Mouse (Mus musculus): Measurements from ENCODE around the gene Adgrl3. TPM values are rescaled to one million over a fixed set of nuclear protein-coding genes. Genes with fewer than 3 reads are reported as not detected.

Adgrl3 gene
- polyA plus RNA-seq, 1 experiment from 2014 or later, result 14.0 TPM

GRCm38 (mm10) chr5:81752426-81752825, 732.5 kb downstream of the Adgrl3 start:
- ATAC-seq (ENCODE audit: borderline replicate concordance, extremely low read depth, low FRiP score, low TSS enrichment), result no peak
- Histone ChIP-seq H3K27ac (no peak overlapping the region), H3K4me2 (no peak overlapping the region), H3K9ac (no peak overlapping the region), H3K27me3 (no peaks in the 10 kb centered on the region), H3K9me3 (no peaks in the 10 kb centered on the region), H3K4me3 (no peak overlapping the region), H3K4me1 (no peaks in the 10 kb centered on the region), H3K36me3 (no peaks in the 10 kb centered on the region)
- 94% methylated on average over 3 of the region's 3 CpGs for WGBS

- no peaks in the 10 kb centered on the region for H3K4me1 ChIP-seq
- no peaks in the 10 kb centered on the region for H3K36me3 ChIP-seq
- WGBS, result 75% methylated on average over 2 of the region's 2 CpGs
- no peak overlapping the region for H3K4me3 ChIP-seq
- H3K4me2 ChIP-seq, result no peak overlapping the region
- ATAC-seq (ENCODE audit: borderline replicate concordance, extremely low read depth, low FRiP score, low TSS enrichment), result no peak
- no peak overlapping the region for H3K27ac ChIP-seq
- no peaks in the 10 kb centered on the region for H3K27me3 ChIP-seq
- H3K9ac ChIP-seq, result no peak overlapping the region
- no peaks in the 10 kb centered on the region for H3K9me3 ChIP-seq
These were observed 735.8 kb downstream of the Adgrl3 start for GRCm38 (mm10) chr5:81755711-81756110.

GRCm38 (mm10) chr5:81757093-81757725, 737.3 kb downstream of the Adgrl3 start:
- Histone ChIP-seq H3K27me3 (no peaks in the 10 kb centered on the region), H3K4me2 (no peak overlapping the region), H3K36me3 (no peaks in the 10 kb centered on the region), H3K4me3 (no peak overlapping the region), H3K4me1 (no peaks in the 10 kb centered on the region), H3K27ac (no peak overlapping the region), H3K9ac (no peak overlapping the region), H3K9me3 (no peaks in the 10 kb centered on the region)
- WGBS, result 78% methylated on average over 7 of the region's 7 CpGs
- no peak for ATAC-seq (ENCODE audit: borderline replicate concordance, extremely low read depth, low FRiP score, low TSS enrichment)

GRCm38 (mm10) chr5:81776234-81776633, 756.3 kb downstream of the Adgrl3 start:
- Histone ChIP-seq H3K4me2 (no peak overlapping the region), H3K9ac (no peak overlapping the region), H3K4me3 (no peak overlapping the region), H3K9me3 (no peaks in the 10 kb centered on the region), H3K4me1 (no peaks in the 10 kb centered on the region), H3K27me3 (no peaks in the 10 kb centered on the region), H3K27ac (no peak overlapping the region), H3K36me3 (no peaks in the 10 kb centered on the region)
- ATAC-seq (ENCODE audit: borderline replicate concordance, extremely low read depth, low FRiP score, low TSS enrichment), result no peak
- WGBS, result 89% methylated on average over 5 of the region's 5 CpGs

DNA sequence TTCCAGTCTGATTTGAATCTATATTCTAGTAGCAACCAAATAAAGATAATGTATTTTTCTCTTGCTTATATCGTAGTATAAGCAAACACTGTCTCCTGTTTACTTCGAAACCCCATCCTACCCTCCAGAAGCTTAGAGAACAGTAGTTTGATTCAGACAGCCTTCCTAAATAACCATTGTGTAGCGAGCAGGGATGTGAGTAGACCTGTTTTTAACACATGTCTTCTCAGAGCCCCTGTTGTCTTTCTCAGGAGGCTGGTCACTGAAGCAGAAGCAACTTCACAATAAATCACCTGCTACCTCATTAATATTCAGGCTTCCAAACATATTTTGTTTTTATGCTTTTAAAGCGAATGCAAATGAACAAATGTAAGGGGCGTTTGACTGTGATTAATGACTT, 756.8 kb downstream of the Adgrl3 start:
- H3K4me1 ChIP-seq, result no peaks in the 10 kb centered on the region
- H3K9ac ChIP-seq, result no peak overlapping the region
- no peaks in the 10 kb centered on the region for H3K27me3 ChIP-seq
- H3K9me3 ChIP-seq, result no peaks in the 10 kb centered on the region
- 76% methylated on average over 5 of the region's 5 CpGs for WGBS
- ATAC-seq (ENCODE audit: borderline replicate concordance, extremely low read depth, low FRiP score, low TSS enrichment), result no peak
- no peak overlapping the region for H3K27ac ChIP-seq
- H3K4me2 ChIP-seq, result no peak overlapping the region
- no peak overlapping the region for H3K4me3 ChIP-seq
- H3K36me3 ChIP-seq, result no peaks in the 10 kb centered on the region

DNA sequence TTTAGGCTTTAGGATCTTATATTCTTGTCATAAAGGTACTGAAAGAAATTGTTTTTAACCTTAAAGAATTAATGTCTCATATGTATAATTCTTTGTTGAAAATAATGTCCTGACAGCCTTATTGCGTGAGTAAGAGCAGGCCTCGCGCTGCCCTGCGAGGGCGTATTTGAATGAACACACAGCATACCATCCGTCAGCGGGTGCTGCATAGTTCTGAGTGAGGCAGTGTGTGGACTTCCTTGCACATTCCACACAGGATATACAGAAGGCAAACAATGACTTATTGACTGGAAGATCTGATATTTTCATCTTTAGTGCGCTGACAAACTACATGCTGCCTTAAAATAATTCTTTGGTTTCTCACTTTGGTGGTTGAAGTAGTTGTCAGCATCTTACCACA, 764.8 kb downstream of the Adgrl3 start:
- 0 out of 2 replicates have a peak, but pooled peaks have one; percentile 49 for ATAC-seq (ENCODE audit: borderline replicate concordance, extremely low read depth, low FRiP score, low TSS enrichment)
- no peak overlapping the region for H3K27ac ChIP-seq
- H3K9ac ChIP-seq, result no peak overlapping the region
- no peak overlapping the region for H3K4me3 ChIP-seq
- H3K4me1 ChIP-seq, result no peaks in the 10 kb centered on the region
- H3K36me3 ChIP-seq, result no peaks in the 10 kb centered on the region
- 47% methylated on average over 8 of the region's 8 CpGs for WGBS
- no peak overlapping the region for H3K4me2 ChIP-seq
- no peaks in the 10 kb centered on the region for H3K9me3 ChIP-seq
- no peaks in the 10 kb centered on the region for H3K27me3 ChIP-seq

GRCm38 (mm10) chr5:81790710-81791109, 770.8 kb downstream of the Adgrl3 start:
- H3K4me2 ChIP-seq, result no peak overlapping the region

GRCm38 (mm10) chr5:81794125-81794524, 774.2 kb downstream of the Adgrl3 start:
- 87% methylated on average over 9 of the region's 9 CpGs for WGBS
- no peak overlapping the region for H3K27ac ChIP-seq
- no peaks in the 10 kb centered on the region for H3K27me3 ChIP-seq
- no peak overlapping the region for H3K4me3 ChIP-seq
- H3K9ac ChIP-seq, result no peak overlapping the region
- no peaks in the 10 kb centered on the region for H3K36me3 ChIP-seq
- H3K9me3 ChIP-seq, result no peaks in the 10 kb centered on the region
- no peak for ATAC-seq (ENCODE audit: borderline replicate concordance, extremely low read depth, low FRiP score, low TSS enrichment)
- no peak overlapping the region for H3K4me2 ChIP-seq
- H3K4me1 ChIP-seq, result no peaks in the 10 kb centered on the region

More at GRCm38 (mm10) chr5:81790710-81791109, 770.8 kb downstream of the Adgrl3 start:
- Histone ChIP-seq H3K9ac (no peak overlapping the region), H3K27ac (no peak overlapping the region), H3K4me3 (no peak overlapping the region), H3K9me3 (no peaks in the 10 kb centered on the region), H3K36me3 (no peaks in the 10 kb centered on the region), H3K4me1 (no peaks in the 10 kb centered on the region), H3K27me3 (no peaks in the 10 kb centered on the region)
- WGBS, result 90% methylated on average over 1 of the region's 1 CpGs
- no peak for ATAC-seq (ENCODE audit: borderline replicate concordance, extremely low read depth, low FRiP score, low TSS enrichment)

DNA sequence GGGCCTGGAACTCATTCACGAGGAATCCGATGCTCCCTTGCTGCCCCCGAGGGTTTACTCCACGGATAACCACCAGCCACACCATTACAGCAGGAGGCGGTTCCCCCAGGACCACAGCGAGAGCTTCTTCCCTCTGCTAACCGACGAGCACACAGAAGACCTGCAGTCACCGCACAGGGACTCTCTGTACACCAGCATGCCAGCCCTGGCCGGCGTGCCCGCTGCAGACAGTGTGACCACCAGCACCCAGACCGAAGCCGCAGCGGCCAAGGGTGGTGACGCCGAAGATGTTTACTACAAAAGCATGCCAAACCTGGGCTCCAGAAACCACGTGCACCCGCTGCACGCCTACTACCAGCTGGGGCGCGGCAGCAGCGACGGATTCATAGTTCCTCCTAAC, 774.7 kb downstream of the Adgrl3 start:
- ATAC-seq (ENCODE audit: borderline replicate concordance, extremely low read depth, low FRiP score, low TSS enrichment), result no peak
- H3K4me3 ChIP-seq, result no peak overlapping the region
- no peak overlapping the region for H3K27ac ChIP-seq
- H3K4me2 ChIP-seq, result no peak overlapping the region
- H3K27me3 ChIP-seq, result no peaks in the 10 kb centered on the region
- no peak overlapping the region for H3K9ac ChIP-seq
- H3K4me1 ChIP-seq, result no peaks in the 10 kb centered on the region
- no peaks in the 10 kb centered on the region for H3K36me3 ChIP-seq
- 91% methylated on average over 24 of the region's 24 CpGs for WGBS
- no peaks in the 10 kb centered on the region for H3K9me3 ChIP-seq

- WGBS, result 73% methylated on average over 4 of the region's 4 CpGs
- ATAC-seq (ENCODE audit: borderline replicate concordance, extremely low read depth, low FRiP score, low TSS enrichment), result no peak
These were observed 776.2 kb downstream of the Adgrl3 start for GRCm38 (mm10) chr5:81796128-81796527.

DNA sequence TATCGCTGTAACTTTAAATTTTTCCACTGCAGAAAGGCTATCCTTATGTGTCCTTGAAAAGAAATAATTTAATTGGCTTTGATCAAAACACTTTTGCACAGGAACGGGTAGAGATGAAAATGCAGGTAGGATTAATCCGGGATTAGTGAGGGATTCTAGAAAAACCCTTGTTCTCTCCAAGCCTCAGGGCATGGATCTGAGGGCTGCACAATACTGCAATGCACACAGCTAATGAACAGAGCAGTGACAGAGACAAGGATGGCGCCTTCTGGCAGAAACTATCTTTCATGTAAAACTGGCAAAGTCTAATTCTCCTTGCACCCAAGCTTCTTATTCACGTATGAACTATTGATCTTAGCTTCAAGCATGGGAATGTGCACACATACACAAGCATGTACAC, 791.0 kb downstream of the Adgrl3 start:
- H3K4me3 ChIP-seq, result no peak overlapping the region
- H3K36me3 ChIP-seq, result no peaks in the 10 kb centered on the region
- WGBS, result 88% methylated on average over 5 of the region's 5 CpGs
- no peaks in the 10 kb centered on the region for H3K27me3 ChIP-seq
- ATAC-seq (ENCODE audit: borderline replicate concordance, extremely low read depth, low FRiP score, low TSS enrichment), result no peak
- H3K9ac ChIP-seq, result no peak overlapping the region
- H3K27ac ChIP-seq, result no peak overlapping the region
- no peak overlapping the region for H3K4me2 ChIP-seq
- no peaks in the 10 kb centered on the region for H3K4me1 ChIP-seq
- no peaks in the 10 kb centered on the region for H3K9me3 ChIP-seq

More at GRCm38 (mm10) chr5:81796128-81796527, 776.2 kb downstream of the Adgrl3 start:
- no peak overlapping the region for H3K4me3 ChIP-seq
- no peak overlapping the region for H3K9ac ChIP-seq
- H3K4me2 ChIP-seq, result no peak overlapping the region
- H3K4me1 ChIP-seq, result no peaks in the 10 kb centered on the region
- H3K9me3 ChIP-seq, result no peaks in the 10 kb centered on the region
- H3K27me3 ChIP-seq, result no peaks in the 10 kb centered on the region
- no peaks in the 10 kb centered on the region for H3K36me3 ChIP-seq
- no peak overlapping the region for H3K27ac ChIP-seq

DNA sequence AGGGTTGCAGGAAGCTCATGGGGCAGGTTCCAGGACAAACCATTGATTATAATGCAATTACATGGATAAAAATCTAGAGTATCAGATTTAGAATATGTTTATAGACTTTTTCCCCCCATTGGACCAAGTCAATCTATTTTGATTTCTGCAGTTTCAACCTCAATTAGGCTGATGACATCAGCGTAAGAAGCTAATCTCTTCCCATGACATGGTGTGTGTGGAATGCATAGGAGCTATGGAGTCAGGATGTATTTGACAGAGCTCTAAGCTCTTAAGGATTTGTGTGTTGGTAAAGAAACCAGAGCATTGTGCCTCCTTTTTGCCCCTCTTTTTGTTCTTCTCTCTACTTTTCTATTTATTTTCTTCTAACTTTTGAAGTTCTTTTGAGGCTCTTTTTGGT, 812.1 kb downstream of the Adgrl3 start:
- Histone ChIP-seq H3K4me3 (no peak overlapping the region), H3K27ac (no peak overlapping the region), H3K4me1 (no peaks in the 10 kb centered on the region), H3K9ac (no peak overlapping the region), H3K4me2 (no peak overlapping the region), H3K9me3 (no peaks in the 10 kb centered on the region), H3K36me3 (no peaks in the 10 kb centered on the region), H3K27me3 (no peaks in the 10 kb centered on the region)
- 83% methylated on average over 1 of the region's 1 CpGs for WGBS
- ATAC-seq (ENCODE audit: borderline replicate concordance, extremely low read depth, low FRiP score, low TSS enrichment), result no peak

GRCm38 (mm10) chr5:81832679-81833078, 812.7 kb downstream of the Adgrl3 start:
- Histone ChIP-seq H3K9ac (no peak overlapping the region), H3K27me3 (no peaks in the 10 kb centered on the region), H3K9me3 (no peaks in the 10 kb centered on the region), H3K36me3 (no peaks in the 10 kb centered on the region), H3K27ac (no peak overlapping the region), H3K4me3 (no peak overlapping the region), H3K4me2 (no peak overlapping the region), H3K4me1 (no peaks in the 10 kb centered on the region)
- no peak for ATAC-seq (ENCODE audit: borderline replicate concordance, extremely low read depth, low FRiP score, low TSS enrichment)
- 65% methylated on average over 2 of the region's 2 CpGs for WGBS
